Mouse (Mus musculus): ENCODE measurements around the gene Hoxa9.
A peak's percentile ranks its signal among the peaks of the same experiment; 100 is the strongest.

Gene Hoxa9

GRCm38 (mm10) chr6:52244471-52245039 lies 13.7 kb upstream of the Hoxa9 start:
- DNase-seq (ENCODE audit: low read depth, low spot score), result no peak

GRCm38 (mm10) chr6:52243681-52244121 lies 12.8 kb upstream of the Hoxa9 start:
- no peak for DNase-seq (ENCODE audit: low read depth, low spot score)

DNA sequence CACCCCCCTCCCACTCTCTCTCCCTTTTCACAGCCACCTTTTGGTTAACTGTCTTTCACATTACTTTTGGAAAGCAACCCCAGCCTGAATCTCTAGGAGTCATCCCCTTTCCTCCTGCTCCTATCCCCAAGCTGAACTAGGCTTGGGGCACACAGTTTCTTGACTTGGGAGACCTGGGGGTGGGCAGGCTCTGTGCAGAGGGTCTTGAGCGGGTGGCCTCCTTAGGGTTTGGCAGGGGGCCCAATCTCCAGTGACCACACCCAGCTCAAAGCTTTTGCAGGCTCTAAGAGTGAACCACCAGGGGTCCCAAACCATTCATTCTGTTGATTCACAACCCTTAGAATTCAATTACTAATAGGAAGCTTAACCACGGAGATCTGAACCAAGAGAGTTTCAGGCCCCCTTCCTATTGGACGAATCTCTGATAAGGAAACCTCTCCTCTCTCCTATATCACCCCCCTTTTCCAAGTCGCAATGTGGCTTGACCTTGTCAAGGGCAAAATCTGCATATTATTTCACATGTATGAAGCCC lies 12.0 kb upstream of the Hoxa9 start:
- DNase-seq (ENCODE audit: low read depth, low spot score), result no peak

DNA sequence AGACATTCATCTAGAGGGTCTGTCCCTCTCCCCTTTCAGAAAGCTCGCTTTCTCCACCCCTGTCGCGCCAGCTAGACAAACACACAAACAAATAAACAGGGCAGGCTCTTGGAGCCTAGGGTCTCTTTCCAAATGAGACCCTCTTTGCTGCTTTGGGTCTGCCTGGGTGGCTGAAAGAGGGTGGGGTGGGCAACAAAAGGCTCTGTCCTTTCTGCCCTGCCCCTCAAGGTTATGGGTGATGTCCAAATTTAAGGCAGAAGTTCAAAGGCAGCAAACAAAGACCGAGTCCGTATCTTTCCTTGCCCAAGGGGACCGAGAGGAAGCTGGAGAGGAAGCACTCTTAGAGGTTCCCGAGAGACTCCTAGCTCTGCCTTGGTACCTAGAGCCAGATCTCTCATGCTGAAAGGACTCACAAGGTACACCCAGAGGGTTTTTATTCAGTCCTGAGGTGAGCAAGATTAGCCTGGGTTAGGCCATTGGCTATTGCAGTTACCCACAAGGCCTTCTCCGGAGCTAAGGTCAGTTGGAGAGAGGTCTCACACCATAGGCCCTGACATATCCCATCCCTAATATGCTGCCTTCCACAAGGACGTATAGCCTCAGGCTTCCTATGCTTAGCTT lies 10.2 kb upstream of the Hoxa9 start:
- no peak for DNase-seq (ENCODE audit: low read depth, low spot score)

DNA sequence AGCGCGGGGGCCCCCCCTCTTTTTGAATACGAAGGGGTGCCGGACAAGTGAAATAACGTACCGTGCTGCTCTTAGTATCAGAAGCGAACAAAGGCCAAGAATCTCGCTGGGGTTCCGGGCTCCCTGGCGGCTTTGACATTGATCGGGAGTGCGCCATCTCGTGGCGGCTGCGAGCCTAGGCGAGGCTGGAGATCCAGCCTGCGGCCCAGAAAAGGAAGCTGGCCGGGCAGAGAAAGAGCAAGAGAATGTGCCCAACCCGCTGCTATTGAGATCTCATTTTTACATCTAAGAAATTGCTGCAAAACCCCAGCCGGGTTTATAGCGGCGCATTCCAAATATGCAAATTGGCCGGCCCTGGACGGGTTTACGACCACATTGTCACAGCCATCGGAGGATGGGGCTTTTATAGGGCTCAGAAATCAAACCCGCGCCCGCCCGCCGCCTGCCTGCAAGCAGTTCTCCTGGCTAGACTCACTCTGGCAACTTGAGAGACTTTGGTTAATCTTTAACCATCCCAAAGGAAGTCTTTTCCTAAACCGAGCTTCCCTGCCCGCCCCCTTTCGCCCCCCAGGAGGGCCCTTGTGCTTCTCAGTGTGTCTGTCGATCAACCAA lies 9.6 kb upstream of the Hoxa9 start, which contains the start of gene Hoxa10:
Hoxa10 (minus strand) TSS at position 466 of the 612 bp plus-strand sequence.
- DNase-seq (ENCODE audit: low read depth, low spot score), result peak; percentile 95

- DNase-seq (ENCODE audit: low read depth, low spot score), result no peak
Observed at GRCm38 (mm10) chr6:52239625-52240388, 8.9 kb upstream of the Hoxa9 start.

GRCm38 (mm10) chr6:52238976-52239375 lies 8.1 kb upstream of the Hoxa9 start:
- DNase-seq (ENCODE audit: low read depth, low spot score), result no peak

GRCm38 (mm10) chr6:52238155-52238545 lies 7.3 kb upstream of the Hoxa9 start:
- DNase-seq (ENCODE audit: low read depth, low spot score), result no peak

- no peak for DNase-seq (ENCODE audit: low read depth, low spot score)
Observed at GRCm38 (mm10) chr6:52237346-52238154, 6.7 kb upstream of the Hoxa9 start.

- no peak for DNase-seq (ENCODE audit: low read depth, low spot score)
Observed at GRCm38 (mm10) chr6:52236806-52237205, 5.9 kb upstream of the Hoxa9 start.

GRCm38 (mm10) chr6:52235866-52236265 lies 5.0 kb upstream of the Hoxa9 start:
- no peak for DNase-seq (ENCODE audit: low read depth, low spot score)

- DNase-seq (ENCODE audit: low read depth, low spot score), result no peak
Observed at GRCm38 (mm10) chr6:52235267-52235666, 4.4 kb upstream of the Hoxa9 start.

DNA sequence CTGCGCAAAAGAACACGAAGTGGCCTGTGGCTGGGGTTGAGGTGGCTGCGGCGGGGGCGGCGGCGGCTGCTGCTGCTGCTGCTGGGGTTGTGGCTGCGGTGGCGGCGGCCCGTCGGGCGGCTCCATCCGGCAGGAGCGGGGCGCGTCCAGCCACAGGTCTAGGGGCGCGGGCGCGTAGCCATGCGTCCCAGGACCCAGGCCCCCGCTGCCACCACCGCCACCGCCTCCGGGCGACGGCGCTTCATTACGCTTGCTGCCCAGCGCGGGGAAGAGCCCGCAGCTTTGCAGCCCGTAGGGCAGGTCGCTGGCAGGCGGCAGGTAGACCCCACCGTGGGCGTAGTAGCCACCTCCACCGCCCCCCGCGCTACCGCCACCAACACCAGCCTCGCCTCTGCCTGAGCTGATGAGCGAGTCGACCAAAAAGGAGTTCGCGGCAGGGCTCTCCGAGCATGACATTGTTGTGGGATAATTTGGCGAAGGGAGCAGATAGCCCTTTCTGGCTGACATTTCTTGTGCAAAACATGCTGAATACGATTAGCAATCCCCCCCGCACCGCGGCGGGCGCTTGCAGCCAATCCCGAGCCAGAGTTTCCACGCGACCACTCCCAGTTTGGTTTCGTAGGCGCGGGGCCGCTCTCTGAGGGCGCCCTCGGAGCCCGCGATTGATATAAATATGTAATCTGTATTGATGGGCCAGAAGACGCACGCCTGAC lies 3.7 kb upstream of the Hoxa9 start:
- peak; percentile 86 for DNase-seq (ENCODE audit: low read depth, low spot score)

DNA sequence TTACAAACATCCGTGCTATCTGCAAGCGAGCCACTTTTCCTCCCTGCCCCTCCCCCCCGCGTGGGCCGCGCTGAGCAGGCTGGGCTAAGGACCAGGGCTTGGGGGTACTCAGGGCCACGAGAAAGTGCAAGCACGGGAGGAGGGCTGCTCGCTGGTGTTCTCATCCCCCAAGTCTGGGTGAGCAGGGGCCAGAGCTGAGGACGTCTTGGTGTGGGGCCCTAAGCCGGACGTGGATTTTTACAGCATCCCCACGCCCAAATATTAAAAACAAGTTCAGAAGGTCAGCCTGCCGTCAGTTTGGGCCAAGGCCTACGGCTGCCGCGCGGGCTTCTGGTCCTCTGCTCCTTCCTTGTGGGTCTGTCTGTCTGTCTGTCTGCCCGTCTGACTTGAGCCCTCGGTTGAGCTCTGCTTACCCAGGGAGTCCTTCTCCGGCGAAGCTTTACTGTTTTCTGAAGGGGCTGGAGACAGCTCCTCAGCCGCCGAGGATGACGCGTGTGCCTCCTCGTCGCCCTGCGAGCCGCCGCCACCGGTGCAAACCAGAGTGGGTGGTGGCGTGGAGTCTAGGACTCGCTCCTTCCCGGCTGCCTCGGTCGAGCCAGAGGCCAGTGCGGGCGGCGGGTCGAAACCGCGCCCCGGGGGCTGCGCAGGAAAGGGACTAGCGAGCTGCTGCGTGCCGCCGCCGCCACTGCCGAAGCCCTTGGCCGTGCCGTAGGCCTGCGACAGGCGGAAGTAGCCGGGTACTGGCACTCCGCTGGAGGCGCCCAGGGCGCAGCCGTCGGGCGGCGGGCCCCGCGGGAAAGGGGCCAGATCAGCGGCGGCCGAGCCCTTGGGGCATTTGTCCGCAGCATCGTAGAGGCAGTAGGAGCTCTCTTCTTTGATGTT lies 2.9 kb upstream of the Hoxa9 start:
- DNase-seq (ENCODE audit: low read depth, low spot score), result no peak

- no peak for DNase-seq (ENCODE audit: low read depth, low spot score)
Observed at GRCm38 (mm10) chr6:52232984-52233545, 2.2 kb upstream of the Hoxa9 start.

DNA sequence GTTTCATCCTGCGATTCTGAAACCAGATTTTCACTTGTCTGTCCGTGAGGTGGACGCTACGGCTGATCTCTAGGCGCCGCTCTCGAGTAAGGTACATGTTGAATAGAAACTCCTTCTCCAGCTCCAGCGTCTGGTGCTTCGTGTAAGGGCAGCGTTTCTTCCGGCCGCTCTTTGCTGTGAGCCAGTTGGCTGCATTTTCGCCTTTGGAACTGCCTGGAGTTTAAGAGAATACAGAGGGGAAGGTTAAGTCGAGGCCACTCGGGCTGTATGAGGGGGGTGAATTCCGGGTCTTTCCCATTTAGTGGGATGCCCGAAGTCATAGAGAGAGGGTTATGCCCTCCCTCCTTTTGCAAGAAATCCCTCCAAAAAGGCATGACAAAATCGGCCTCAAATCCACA lies 1.7 kb upstream of the Hoxa9 start:
- no peak for DNase-seq (ENCODE audit: low read depth, low spot score)

GRCm38 (mm10) chr6:52231885-52232567 lies 1.1 kb upstream of the Hoxa9 start:
- no peak for DNase-seq (ENCODE audit: low read depth, low spot score)

DNA sequence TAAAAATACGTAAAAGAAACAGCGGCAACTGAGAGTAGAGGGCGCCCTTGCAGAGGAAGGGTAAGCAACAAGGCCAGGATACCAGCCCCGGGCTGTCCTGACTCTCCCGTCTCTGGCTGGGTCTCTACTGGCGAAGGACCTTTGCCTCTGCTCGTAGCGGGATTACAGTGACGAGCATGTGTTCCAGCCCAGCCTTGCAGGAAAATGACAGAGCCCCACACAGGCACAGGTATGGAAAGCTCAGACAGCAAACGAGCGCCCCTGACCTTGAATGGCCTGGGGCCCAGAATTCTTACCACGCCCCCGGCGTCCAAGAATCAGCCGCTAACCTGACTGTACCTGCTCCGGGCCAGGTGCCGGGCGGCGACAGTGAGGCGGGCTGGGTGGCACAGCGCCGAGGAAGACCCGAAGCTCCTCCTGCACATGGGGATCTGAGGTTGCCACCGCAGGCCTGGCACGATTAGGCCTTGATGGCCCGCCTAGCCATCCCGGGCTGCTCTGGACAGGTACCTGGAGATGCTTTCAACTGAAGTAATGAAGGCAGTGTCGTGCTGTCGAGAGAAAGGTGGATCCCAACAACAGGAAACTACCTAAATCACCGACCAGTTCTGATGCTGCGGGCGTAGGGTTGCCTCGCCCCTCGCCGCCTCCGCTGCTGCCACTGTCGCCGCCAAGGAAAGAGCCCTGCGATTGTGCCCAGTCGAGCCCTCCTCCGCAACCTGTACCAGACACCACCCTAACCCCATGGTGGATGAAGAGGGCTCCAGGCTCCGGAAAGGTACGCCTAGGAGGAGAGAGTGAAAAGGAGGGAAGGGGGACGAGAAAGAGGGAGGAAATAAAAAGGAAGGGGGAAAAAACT lies 1.1 kb downstream of the Hoxa9 start:
- DNase-seq (ENCODE audit: low read depth, low spot score), result no peak
